Mouse (Mus musculus): ENCODE results near the gene Pnliprp2.

Pnliprp2 gene

DNA sequence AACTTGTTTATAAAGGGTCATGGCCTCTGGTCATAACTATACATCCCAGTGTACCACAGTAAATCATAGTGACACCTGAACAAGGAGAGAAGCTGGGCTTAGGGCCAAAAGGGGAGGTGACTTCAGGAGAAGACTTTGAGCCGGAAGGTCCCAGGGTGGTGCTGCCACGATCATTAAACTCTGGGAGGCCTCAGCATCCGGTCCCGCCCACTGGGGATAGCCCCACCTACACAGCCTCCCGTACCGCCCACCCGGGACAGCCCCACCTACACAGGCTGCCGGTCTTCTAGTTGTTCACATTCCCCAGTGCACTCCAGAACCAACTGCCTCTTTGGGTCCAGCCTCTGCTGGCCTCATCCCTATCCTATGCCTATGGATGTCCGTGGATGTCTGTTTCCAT, at the start of gene Pnliprp2:
Pnliprp2 (plus strand) TSS at position 297 of the 400 bp plus-strand sequence.
- DNase-seq = no peak

DNA sequence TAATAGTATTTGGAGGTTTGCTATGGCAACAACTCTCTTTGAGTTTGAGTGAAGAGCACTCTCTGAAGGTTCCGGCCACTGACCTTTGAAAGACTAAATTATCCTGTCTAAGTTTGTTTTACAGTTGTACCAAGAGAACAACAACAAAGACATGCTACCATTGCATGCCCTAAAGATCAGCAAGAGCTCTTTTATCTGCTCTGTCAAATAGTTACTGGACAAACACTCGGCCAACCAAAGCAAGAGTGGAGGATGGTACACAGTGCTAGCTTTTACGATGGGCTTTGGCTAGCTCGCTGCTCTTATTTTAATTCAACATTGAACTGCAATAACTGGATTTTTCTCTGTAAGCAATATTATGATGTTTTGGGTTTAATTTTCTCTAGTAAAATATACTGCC, 41.6 kb upstream of the Pnliprp2 start:
- no peak for DNase-seq

DNA sequence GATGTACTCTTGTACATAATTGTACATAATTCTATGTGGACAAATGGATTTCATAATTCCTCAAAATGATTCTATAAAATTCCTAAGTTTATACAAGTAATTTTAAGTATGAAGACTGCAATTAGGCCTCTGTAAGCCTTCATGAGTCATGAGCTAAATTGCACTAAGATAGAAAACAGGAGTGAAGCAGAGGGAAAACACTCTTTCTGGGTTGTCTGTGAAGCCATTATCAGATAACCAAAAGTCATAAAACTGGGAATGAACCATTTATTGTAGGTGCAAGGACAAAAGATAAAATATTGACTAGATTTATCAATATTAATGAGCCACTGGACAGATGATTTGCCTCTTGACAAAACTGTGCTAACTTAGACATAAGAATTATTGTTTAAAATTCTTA, 39.1 kb upstream of the Pnliprp2 start:
- no peak for DNase-seq

DNA sequence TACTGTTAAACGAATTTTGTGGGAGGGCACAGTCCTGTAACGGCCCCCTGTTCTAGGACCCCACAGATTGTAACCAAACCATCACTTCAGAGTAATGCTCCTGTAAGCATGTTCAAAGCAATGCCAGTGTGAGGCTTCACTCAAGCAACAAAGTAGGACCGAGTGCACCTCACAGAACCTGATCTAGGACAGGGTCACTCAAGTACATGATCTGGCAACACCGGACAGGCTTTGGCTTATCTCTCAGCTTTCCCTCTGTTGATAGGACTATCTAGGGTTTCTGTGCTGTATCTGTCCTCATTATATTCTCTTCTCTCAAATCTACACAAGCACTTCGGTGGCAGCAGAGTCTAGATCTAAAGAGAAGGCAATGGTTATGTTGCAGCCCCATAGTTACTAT, 33.0 kb upstream of the Pnliprp2 start:
- DNase-seq = no peak

- no peak for DNase-seq
Measured at GRCm38 (mm10) chr19:58727756-58728155, 31.8 kb upstream of the Pnliprp2 start.

- DNase-seq = no peak
Measured at GRCm38 (mm10) chr19:58728445-58729031, 31.0 kb upstream of the Pnliprp2 start, which contains the start of gene Pnliprp1. Gene Pnliprp1, plus strand, starts transcription at chr19:58728887.

DNA sequence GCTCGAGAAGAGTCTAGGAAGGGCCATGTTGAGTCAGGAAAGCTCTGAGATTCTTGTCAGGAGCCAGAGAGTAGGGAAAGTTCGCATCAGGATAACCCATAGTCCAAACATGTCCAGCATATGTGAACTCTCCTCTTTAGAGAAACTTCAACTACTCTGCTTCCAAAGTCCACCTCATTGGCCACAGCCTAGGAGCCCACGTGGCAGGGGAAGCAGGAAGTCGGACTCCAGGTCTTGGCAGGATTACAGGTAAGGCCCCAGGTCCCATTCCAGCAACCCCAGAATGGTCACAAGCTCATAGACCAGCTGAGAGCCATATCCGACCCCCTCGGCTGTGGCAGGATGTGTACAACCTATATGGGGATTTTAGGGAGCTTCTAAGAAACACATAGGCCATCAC, 26.3 kb upstream of the Pnliprp2 start:
- no peak for DNase-seq

GRCm38 (mm10) chr19:58738111-58738510, 21.4 kb upstream of the Pnliprp2 start:
- DNase-seq = no peak

GRCm38 (mm10) chr19:58741036-58741435, 18.5 kb upstream of the Pnliprp2 start:
- DNase-seq = no peak

DNA sequence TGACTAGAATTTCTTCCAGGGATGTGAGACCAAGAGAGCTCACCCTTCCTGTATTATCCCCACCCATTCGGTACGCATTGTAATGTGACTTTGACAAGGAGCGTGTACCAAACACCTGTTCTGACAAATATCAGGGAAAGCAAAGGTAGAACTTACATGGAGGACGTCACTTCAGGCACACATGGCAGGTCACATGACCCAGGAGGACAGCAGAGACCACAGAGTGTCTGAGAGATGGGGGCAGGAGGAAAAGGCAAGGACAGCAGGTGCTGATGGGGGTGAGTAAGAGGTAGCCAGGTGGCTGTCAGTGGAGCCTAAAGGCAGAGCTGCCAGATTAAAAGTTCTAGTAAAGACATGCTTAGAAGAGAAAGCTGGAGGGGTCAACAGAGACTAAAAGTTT, 16.8 kb upstream of the Pnliprp2 start:
- no peak for DNase-seq

DNA sequence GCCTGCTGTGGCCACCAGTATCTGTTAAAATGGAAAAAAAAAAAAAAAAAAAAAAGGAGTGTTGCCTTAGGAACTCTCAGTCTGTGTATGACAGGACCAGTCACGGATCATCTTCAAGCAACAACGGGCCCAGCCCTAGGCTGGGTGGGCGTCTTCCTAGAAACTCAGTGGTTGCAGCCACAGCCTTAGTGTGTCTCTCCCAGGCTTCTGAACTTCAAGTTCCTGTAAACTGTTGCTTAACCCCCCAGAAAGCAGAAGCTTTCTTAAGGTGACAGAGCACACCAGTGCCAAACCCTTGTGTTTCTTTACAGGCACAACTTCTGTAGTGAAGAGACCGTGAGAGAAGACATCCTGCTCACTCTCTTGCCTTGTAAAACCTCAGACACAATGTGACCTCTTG, 15.8 kb upstream of the Pnliprp2 start:
- no peak for DNase-seq

DNA sequence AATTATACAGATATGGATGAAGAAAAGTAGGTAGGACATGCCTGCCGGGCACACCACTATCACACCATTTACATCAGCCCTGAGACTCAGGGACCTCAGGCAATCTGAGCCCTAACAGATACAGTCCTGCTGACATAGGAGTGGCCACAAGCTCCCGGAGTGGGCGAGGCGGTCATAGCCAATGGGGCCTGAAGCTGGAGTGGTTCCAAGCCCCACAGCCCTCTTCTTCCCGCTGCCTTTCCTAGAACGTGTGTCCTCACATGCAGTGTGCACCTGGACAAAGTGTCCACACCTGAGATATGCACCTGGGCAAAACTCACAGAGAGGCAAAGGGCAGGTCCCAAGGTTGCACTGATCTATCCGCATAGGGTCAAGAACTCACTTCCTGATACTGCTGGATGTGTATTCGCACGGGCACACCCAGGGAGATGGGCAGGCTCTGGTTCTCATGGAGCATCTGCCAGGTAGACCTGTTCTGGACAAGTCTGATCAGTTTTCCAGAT, 12.0 kb upstream of the Pnliprp2 start:
- DNase-seq = no peak

DNA sequence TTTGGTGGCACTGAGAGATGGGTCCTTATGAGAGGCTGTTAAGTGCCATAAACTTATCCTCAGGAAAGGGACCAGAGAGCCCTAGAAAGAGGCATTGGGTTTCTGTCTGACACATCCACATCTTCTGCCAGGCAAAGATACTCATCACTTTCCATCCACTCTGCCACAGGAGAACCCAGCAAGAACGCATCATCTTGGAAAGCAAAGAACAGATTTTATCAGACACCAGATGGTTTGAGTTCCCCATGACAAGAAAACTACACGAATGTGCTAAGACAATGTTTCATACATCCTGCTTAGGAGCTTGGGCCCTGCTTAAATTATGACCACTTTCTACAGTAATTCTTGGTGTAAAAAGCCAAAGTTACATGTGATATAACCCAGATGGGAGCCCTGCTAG, 8.7 kb upstream of the Pnliprp2 start:
- DNase-seq = no peak

DNA sequence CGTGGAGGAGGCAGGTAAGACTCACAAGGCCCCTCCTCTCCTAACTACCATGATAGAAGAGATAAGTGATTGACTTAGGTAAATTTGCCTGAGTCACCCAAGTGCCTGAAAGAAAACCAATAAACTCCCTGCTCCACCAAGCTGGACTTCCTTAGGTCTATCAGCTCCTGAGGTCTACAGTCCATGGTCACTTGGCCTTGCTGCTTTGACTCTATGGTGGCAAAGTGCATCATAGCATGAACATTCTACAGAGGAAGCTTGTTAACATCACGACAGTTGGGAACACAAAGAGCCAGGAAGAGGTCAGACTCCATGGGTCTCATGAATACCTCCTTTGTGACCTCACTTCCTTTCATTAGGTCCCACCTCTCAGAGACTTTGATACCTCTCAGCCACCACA, 8.0 kb upstream of the Pnliprp2 start:
- no peak for DNase-seq

- no peak for DNase-seq
Measured at GRCm38 (mm10) chr19:58758871-58759270, 648 bp upstream of the Pnliprp2 start.

DNA sequence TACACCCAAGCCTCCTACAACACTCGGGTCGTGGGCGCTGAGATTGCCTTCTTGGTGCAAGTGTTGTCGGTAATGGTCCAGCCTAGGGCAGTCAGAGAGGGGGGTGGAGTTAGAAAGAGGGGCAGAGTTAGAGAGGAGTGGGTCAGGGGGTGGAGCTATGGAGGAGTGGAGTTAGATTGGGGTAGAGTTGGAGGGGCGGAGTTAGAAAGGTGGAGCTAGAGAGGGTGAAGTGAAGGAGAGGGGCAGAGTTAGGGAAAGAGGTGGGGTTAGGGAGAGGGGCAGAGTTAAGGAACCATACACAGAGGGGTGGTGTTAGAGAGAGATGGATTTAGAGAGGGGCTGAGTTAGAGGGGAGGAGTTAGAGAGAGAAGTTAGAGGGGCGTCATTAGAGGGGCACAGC, 2.8 kb downstream of the Pnliprp2 start:
- no peak for DNase-seq

- no peak for DNase-seq
Measured at GRCm38 (mm10) chr19:58762848-58763541, 3.5 kb downstream of the Pnliprp2 start.

- no peak for DNase-seq
Measured at GRCm38 (mm10) chr19:58767329-58767728, 7.8 kb downstream of the Pnliprp2 start.

GRCm38 (mm10) chr19:58776461-58776860, 16.9 kb downstream of the Pnliprp2 start:
- no peak for DNase-seq

DNA sequence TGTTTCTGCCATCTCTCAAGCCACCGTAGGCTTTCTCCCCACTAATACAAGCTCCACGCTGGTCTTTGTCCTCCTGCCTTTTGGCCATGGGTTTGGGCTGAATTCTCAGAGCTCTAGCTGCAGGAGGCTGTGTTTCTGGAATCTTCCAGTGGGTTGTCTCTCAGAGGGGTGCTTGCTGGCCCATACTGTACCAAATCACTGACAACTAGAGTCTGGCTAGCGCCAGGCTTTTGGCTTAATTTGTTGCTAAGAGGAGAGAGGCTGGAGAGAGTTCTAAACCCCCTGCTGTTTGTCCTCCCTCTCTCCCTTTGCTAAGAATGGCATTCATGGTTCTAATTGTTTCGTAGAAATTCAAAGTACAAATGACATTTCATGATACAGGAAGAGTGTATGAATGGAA, 22.0 kb downstream of the Pnliprp2 start:
- no peak for DNase-seq

- no peak for DNase-seq
Measured at GRCm38 (mm10) chr19:58783938-58784337, 24.4 kb downstream of the Pnliprp2 start.

- no peak for DNase-seq
Measured at GRCm38 (mm10) chr19:58789194-58789593, 29.7 kb downstream of the Pnliprp2 start.

- no peak for DNase-seq
Measured at GRCm38 (mm10) chr19:58794284-58794683, 34.8 kb downstream of the Pnliprp2 start, which contains the start of gene 1700019N19Rik. Gene 1700019N19Rik, minus strand, starts transcription at chr19:58794461.

DNA sequence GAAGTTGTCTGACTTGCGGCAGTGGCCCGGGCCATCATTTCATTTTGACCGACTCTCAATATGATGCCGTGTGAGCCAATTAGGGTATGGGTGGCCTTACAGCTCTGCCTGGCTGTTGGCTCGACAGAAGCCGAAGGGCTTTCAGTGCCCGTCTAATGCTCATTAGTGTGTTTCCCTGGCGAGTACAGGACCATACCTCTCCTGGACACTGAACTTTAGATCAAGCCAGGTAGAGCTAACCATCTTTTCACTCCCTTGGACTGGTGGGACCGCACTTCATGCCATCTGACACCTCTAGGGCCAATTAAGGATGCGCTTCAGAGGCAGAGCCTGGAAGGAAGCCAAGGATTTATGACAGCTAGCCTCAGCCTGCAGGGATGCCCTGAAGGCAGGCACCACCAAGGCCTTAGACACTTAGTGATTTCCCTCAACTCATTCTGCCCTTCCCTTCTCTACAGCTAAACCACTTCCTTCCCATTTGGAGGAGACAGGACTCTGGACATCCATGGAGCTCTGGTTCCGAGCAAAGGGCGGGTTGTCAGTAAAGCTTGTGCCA, 35.7 kb downstream of the Pnliprp2 start:
- no peak for DNase-seq
